34 mouse cellular contexts compared by ENCODE assay signal in genomic region chr6:15710080-15710479, GRCm38 (mm10).
"Had no signal": no experiment of that assay in that cellular context is flagged by ENCODE, and none has a peak within 500 bp of the region (broad histone marks: within the 10 kb centered on the region; RNA-seq: fewer than 3 reads in every experiment).

No protein-coding gene starts in this region.

- ATAC-seq: hindbrain, embryonic 16.5 days; hindbrain, postnatal 0 days; intestine, embryonic 15.5 days; intestine, embryonic 16.5 days; intestine, postnatal 0 days had no signal

- H3K27me3 ChIP-seq: heart, embryonic 12.5 days; heart, embryonic 13.5 days; heart, embryonic 15.5 days; hindbrain, embryonic 12.5 days; hindbrain, embryonic 13.5 days; hindbrain, embryonic 15.5 days; intestine, embryonic 15.5 days; kidney, embryonic 15.5 days had no signal

- DNase-seq: heart, postnatal 10 days; heart, postnatal 14 days; heart, postnatal 36 days; heart, postnatal 4 days; kidney, adult 11 months; kidney, adult 18-20 months; kidney, adult 2 months; kidney, adult 8-10 months; kidney, adult 9 months; kidney, postnatal 10 days; kidney, postnatal 14 days; kidney, postnatal 25 days; kidney, postnatal 36 days; kidney, postnatal 4 days; layer of hippocampus, adult 9-11 months; layer of hippocampus, postnatal 36 days had no signal

- H3K4me2 ChIP-seq: heart, embryonic 11.5 days; heart, embryonic 12.5 days; heart, embryonic 13.5 days; heart, embryonic 15.5 days; hindbrain, embryonic 12.5 days; hindbrain, embryonic 13.5 days; hindbrain, embryonic 14.5 days; hindbrain, embryonic 15.5 days; intestine, embryonic 15.5 days; kidney, embryonic 15.5 days had no signal

- H3K4me1 ChIP-seq: heart, embryonic 10.5 days; heart, embryonic 15.5 days; hindbrain, embryonic 10.5 days; hindbrain, embryonic 12.5 days; hindbrain, embryonic 13.5 days; hindbrain, embryonic 15.5 days; intestine, embryonic 15.5 days; kidney, embryonic 15.5 days had no signal

- H3K36me3 ChIP-seq: heart, embryonic 10.5 days; heart, embryonic 12.5 days; heart, embryonic 13.5 days; heart, embryonic 15.5 days; hindbrain, embryonic 10.5 days; hindbrain, embryonic 12.5 days; hindbrain, embryonic 13.5 days; hindbrain, embryonic 15.5 days; intestine, embryonic 15.5 days; kidney, embryonic 15.5 days had no signal

- H3K9me3 ChIP-seq: heart, embryonic 10.5 days; heart, embryonic 12.5 days; heart, embryonic 13.5 days; heart, embryonic 15.5 days; hindbrain, embryonic 10.5 days; hindbrain, embryonic 12.5 days; hindbrain, embryonic 13.5 days; hindbrain, embryonic 15.5 days; intestine, embryonic 15.5 days; kidney, embryonic 15.5 days had no signal

- H3K9ac ChIP-seq: heart, embryonic 12.5 days; heart, embryonic 13.5 days; heart, embryonic 15.5 days; hindbrain, embryonic 12.5 days; hindbrain, embryonic 13.5 days; hindbrain, embryonic 14.5 days; hindbrain, embryonic 15.5 days; intestine, embryonic 15.5 days; kidney, embryonic 15.5 days had no signal

- H3K27ac ChIP-seq: heart, embryonic 10.5 days; heart, embryonic 13.5 days; heart, embryonic 15.5 days; hindbrain, embryonic 10.5 days; hindbrain, embryonic 12.5 days; hindbrain, embryonic 13.5 days; hindbrain, embryonic 14.5 days; hindbrain, embryonic 15.5 days; hindbrain, postnatal 0 days; intestine, embryonic 15.5 days; kidney, embryonic 15.5 days; kidney, postnatal 0 days; layer of hippocampus, adult 2 months had no signal

- H3K4me3 ChIP-seq: heart, embryonic 10.5 days; heart, embryonic 12.5 days; heart, embryonic 13.5 days; heart, embryonic 15.5 days; hindbrain, embryonic 10.5 days; hindbrain, embryonic 12.5 days; hindbrain, embryonic 13.5 days; hindbrain, embryonic 15.5 days; intestine, embryonic 15.5 days; kidney, embryonic 15.5 days; layer of hippocampus, adult 2 months had no signal
